Mouse (Mus musculus) neutrophil, adult 65 days (primary cell): Measurements from ENCODE around the gene Tada3. TPM values are rescaled to one million over a fixed set of nuclear protein-coding genes. Genes with fewer than 3 reads are reported as not detected.

Source experiments
- total RNA-seq: library from RNA; stranded (reverse); gene quantifications from 2 replicates; pipeline ENCODE4 v1.2.4, GENCODE M21; 2023

Tada3 gene
- 21.5 and 31.0 TPM in 2 replicates for total RNA-seq

DNA sequence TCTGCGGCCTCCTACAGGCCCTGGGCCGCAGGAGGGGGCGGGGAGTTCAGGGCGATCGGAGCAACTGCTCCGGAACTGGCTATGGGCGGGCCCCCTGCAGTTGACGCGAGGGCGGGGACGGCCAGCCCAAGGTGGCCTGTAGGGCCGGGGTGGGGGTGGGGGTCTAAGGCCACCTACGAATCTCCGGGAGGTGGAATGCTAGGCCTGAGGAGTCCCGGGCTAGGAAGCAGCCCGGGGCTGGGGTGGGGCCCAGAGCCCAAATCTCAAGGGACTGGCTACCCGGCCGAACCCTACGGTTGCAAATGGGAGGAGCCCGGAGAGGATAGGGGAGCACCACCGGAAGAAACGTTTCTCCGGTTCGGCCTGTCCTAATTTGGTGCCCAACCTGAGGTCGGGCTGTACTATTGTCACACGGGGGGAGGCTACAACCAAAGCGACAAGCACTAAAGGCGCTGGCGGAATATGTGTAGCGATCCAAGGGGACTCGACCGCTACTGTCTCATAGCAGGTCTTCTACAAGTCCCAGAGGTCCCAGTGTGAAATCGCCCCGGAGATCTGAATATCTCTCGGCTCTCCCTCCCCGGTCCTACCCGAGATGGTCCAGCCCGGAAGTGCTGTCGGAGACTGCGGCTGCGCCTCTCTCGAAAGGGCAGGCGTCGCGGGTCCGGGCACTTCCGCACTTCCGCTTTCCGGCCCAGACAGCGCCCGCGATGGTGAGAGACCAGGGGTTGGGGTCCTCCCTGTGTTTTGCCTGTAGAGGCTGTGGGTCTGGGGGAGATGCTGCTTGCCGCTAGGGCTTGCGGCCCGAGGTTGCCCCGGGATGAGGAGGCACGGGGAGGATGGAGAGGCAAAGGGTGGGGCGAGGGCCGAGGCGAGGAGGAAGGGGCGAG, at the start of gene Tada3, which contains the start of gene Arpc4:
Tada3 (minus strand) TSS at position 388 of the 890 bp plus-strand sequence.
Arpc4 (plus strand) TSS at position 620 of the 890 bp plus-strand sequence.

DNA sequence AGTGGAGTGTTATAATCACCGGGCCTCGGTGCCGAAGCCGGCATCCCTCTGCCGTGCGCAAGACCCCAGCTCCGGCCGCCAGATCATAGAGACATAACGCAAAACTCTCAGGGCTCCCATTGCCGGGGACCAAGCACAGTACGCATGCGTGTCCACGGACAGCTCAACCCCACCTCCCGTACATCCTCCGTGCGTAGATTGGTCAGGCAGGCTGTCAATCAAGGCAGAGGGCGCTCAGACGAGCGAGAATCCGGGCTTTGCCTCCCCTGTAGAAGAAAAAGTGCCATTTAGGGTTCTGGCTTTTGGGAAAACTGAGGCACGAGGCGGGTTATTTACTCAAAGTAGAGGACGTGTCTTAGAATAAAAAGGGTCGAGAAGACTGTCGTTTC, 41.5 kb upstream of the Tada3 start, which contains the start of gene Rpusd3:
Rpusd3 (minus strand) TSS at position 142 of the 389 bp plus-strand sequence.

DNA sequence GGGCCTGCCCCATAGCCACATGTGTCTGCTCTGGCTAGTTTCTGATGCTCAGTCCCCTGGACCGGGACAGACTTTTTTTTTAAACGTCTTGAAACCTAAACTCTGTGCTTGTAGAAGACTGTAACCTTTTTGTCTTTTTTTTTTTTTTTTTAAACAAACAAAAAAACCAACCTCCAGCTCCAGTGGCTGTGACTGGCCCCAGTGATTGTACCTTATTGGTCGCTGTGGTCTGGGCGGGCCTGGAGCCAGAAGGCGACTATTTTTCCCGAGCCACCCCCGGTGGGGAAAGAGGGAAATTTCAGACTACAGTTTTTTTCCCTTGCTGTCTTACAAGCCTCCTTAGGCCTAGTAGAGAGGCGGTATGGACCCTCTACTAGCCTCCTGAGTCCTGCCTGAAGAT, 11.3 kb upstream of the Tada3 start, which contains the start of gene Ttll3:
Ttll3 (plus strand) TSS at position 301 of the 400 bp plus-strand sequence.

DNA sequence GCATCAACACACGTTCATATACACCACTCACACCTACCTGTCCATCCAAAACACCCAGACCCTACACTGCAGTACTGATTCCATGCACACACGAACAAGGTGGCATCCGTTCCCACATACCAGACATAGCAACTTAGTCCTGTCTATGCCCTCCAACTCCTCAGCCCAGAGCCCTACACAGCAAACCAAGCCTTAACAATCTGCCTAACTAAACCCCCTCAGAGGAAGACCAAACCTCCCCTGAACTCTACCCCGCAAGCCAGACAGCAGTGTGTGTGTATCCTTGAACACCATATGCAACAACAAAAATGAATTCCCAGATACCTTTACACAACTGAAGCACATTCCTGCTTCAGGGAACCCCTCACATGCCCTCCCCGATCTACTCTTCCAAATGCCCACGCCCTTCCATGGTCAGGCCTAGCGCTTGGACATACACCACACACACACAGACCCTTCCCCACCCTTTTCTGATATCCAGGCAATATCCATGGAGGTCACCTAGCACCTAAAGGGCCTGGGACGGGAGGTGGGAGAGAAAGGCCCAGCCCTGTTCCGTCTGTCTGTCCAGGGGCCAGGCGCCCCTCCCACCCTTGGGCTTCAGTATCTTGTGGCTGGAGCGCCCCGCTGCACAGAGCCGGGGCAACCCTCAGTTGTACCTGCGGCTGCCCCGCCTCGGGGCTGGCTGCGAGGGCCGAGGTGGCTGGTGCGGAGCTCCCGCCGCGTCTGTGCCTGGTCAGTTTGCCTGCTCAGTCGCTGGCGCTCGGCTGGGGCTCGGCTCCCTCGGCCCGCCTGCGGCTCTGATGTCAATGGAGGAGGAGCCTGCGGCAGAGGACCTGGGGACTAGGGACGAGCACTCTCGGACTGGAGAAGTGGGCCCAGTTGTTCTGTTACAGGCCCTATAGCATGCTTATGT, 34.2 kb downstream of the Tada3 start, which contains the start of gene Camk1:
Camk1 (minus strand) TSS at position 808 of the 916 bp plus-strand sequence.

DNA sequence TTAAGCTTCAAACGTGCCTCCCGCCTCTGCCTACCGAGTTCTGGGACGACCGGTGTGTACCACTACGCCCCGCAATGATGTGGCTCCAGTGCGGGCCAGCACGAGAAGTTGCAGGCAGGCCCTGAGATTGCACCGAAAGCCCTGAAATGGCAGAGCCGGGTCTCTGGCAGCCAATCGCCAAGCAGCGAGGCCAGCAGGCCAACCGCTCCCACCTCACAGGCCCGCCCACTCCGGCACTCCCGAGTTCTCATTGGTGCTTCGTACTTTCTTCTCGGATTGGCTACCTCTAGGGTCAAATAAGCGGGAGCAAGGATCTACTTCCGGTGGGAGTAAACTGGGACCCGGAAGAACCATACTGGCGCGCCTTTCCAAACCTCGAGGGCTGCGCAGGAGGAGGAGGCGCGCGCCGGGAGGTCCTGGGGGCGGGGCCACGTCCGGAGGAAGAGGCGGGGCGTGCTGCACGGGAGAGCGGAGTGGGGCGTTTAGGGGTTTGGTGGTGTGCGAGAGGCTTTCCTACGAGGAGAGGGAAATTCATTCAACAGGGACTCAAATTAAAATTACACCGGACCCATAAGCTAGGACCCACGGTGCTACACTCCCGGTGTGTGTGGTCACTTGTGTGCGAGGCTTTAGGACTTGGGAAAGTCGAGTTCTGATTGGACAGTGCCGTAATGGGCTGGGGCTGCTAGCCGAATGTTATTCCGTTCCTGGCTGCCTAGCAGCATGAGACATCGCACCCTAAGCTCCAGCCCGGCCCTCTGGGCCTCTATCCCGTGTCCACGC, 51.0 kb downstream of the Tada3 start, which contains the start of gene Ogg1:
Ogg1 (plus strand) TSS at position 440 of the 783 bp plus-strand sequence.

Other genes with a start within 250 kb of the Tada3 start
- 0.44 and 0.66 TPM in 2 replicates for gene Lhfpl4, start 182.5 kb downstream of the Tada3 start, total RNA-seq
- 64.5 and 81.3 TPM in 2 replicates for gene Mtmr14, start 140.0 kb downstream of the Tada3 start, total RNA-seq
- 0.54 and 0.95 TPM in 2 replicates for gene Cpne9, start 95.6 kb downstream of the Tada3 start, total RNA-seq
- gene Brpf1, start 70.7 kb downstream of the Tada3 start, total RNA-seq, result 130 and 175 TPM in 2 replicates
- gene Ogg1, start 50.9 kb downstream of the Tada3 start, total RNA-seq, result 11.9 and 13.8 TPM in 2 replicates
- gene Camk1, start 33.9 kb downstream of the Tada3 start, total RNA-seq, result 24.6 and 26.1 TPM in 2 replicates
- 502 and 519 TPM in 2 replicates for gene Arpc4, start 232 bp upstream of the Tada3 start, total RNA-seq
- gene Ttll3, start 11.4 kb upstream of the Tada3 start, total RNA-seq, result 34.0 and 50.2 TPM in 2 replicates
- 0.60 and 0.68 TPM in 2 replicates for gene Rpusd3, start 41.5 kb upstream of the Tada3 start, total RNA-seq
- not detected in 2 replicates for gene Cidec, start 57.9 kb upstream of the Tada3 start, total RNA-seq
- 8.3 and 8.5 TPM in 2 replicates for gene Jagn1, start 64.7 kb upstream of the Tada3 start, total RNA-seq
- gene Il17re, start 80.6 kb upstream of the Tada3 start, total RNA-seq, result 0.20 TPM in 1 of 2 replicates, not detected in the other
- not detected in 2 replicates for gene Il17rc, start 93.5 kb upstream of the Tada3 start, total RNA-seq
- gene Creld1, start 105.4 kb upstream of the Tada3 start, total RNA-seq, result 1.9 and 3.9 TPM in 2 replicates
- not detected in 2 replicates for gene Prrt3, start 124.0 kb upstream of the Tada3 start, total RNA-seq
- 54.7 and 58.4 TPM in 2 replicates for gene Emc3, start 153.8 kb upstream of the Tada3 start, total RNA-seq
- gene Fancd2, start 153.8 kb upstream of the Tada3 start, total RNA-seq, result 14.4 and 15.2 TPM in 2 replicates
- gene Fancd2os, start 222.8 kb upstream of the Tada3 start, total RNA-seq, result not detected in 2 replicates
- gene Brk1, start 226.9 kb upstream of the Tada3 start, total RNA-seq, result 123 TPM in 2 replicates
- 32.6 and 40.9 TPM in 2 replicates for gene Vhl, start 246.1 kb upstream of the Tada3 start, total RNA-seq